Mouse (Mus musculus): ENCODE data around the gene Slc39a11. TPM values are rescaled to one million over a fixed set of nuclear protein-coding genes. Genes with fewer than 3 reads are reported as not detected.
"Not testable (repeated sequence)": the region's sequence is repeated elsewhere in the genome, so short reads cannot be mapped to it uniquely, and the experiment has no call there.

Gene Slc39a11
- total RNA-seq, 4 experiments from 2014 or later, result 2.1 to 2.6 (median 2.2) TPM

- no peak for DNase-seq (ENCODE audit: low spot score in 2 of 2)
Observed at GRCm38 (mm10) chr11:113600526-113601245, 49.2 kb downstream of the Slc39a11 start.

GRCm38 (mm10) chr11:113597632-113598031 is 52.2 kb downstream of the Slc39a11 start:
- no peak for DNase-seq (ENCODE audit: low spot score in 2 of 2)

DNA sequence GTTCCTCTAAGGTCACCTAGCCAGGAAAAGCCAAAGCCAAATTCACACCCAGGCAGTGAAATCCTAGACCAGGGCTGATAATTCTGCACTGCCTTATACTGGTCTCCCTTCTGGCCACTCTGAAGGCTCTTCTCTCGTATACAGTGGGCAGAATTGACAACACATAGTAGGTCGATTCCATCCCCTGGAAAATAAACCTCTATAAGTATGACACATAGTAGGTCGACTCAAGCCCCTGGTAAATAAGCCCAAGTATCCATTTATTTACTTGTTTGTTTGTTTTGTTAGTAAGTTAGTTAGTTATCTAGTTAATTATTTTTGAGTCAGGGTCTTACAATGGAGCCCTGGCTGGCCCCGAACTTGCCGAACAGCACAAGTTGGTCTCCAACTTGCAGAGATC is 54.7 kb downstream of the Slc39a11 start:
- no peak for DNase-seq (ENCODE audit: low spot score in 2 of 2)

DNA sequence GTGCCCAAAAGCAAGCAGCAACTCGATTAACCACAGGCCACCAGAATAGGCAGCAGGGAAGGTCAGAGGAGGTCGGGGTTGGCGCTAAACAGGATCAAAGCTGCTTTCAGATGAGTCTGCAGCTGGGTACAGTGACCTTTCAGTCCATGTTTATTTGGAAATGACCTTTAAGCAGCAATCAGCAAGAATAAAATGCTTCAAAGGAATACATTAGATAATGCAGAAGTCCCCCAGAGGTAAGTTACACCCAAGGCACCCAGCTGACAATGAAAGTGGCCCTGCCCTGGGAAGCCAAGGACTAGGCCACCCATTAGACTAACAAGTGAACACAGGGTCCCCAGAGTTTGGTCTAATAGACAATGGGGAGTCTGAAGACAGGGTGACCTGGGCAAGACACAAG is 60.9 kb downstream of the Slc39a11 start:
- DNase-seq (ENCODE audit: low spot score in 2 of 2), result no peak

DNA sequence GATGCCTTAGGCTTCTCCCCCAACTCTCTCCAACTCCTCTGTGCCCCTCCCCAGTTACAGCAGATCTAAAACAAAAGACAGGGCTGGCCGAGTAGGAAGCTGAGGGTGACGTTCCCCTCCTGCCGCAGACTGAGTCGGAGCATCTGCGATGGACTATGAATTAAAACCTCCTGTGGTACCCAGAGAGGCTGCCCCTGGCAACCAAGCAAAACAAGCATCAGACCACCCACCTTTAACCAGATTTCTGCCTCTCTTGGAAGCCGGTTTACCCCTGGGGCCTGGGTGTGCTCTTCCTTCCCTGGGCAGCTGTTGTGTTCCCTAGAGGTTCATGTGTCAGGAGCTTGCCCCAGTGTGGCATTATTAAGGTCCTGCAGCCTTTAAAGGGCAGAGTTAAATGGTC is 63.5 kb downstream of the Slc39a11 start:
- no peak for DNase-seq (ENCODE audit: low spot score in 2 of 2)

- DNase-seq (ENCODE audit: low spot score in 2 of 2), result no peak
Observed at GRCm38 (mm10) chr11:113583879-113584661, 65.8 kb downstream of the Slc39a11 start.

DNA sequence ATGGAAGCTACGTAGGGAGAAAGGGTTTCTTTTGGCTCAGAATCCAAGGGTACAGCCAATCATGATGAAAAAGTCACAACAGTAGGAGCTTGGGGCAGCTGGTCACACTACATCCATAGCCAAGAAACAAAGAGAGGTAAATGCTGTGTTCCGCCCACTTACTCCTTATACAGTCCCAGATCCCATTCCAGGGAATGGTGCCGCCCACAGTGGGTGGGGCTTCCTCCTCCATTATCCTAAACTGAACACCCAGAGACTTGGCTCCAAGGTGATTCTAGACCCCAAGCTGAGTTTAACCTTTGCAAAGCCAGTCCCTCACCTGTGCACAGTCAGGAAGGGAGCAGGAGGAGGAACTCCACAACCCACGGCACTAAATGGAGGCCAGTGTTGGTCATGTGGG is 72.7 kb downstream of the Slc39a11 start:
- DNase-seq (ENCODE audit: low spot score in 2 of 2), result no peak

GRCm38 (mm10) chr11:113572641-113573040 is 77.2 kb downstream of the Slc39a11 start:
- DNase-seq (ENCODE audit: low spot score in 2 of 2), result no peak

- DNase-seq (ENCODE audit: low spot score in 2 of 2), result no peak
Observed at GRCm38 (mm10) chr11:113571616-113572015, 78.3 kb downstream of the Slc39a11 start.

GRCm38 (mm10) chr11:113568999-113569398 is 80.9 kb downstream of the Slc39a11 start:
- DNase-seq (ENCODE audit: low spot score in 2 of 2), result no peak

DNA sequence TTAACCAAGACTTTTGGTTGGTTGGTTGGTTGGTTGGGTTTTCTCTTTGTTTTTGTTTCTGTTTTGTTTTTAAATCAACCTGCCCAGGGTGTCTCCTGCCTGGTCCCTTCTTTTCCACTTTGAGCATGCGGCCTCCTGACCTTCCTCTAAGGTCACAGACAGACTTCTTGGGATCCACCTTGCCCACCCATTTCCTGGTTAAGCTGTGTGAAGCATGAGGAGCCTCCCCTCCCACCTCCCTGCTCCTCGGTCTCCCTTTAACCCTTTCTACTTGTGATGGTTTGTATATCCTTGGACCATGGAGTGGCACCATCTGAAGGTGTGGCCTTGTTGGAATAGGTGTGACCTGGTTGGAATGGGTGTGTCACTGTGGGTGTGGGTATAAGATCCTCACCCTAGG is 82.0 kb downstream of the Slc39a11 start:
- not testable (repeated sequence) for DNase-seq (ENCODE audit: low spot score in 2 of 2)

- peak; percentile 47 to 57 for DNase-seq (ENCODE audit: low spot score in 2 of 2)
Observed at GRCm38 (mm10) chr11:113565006-113565995, 84.6 kb downstream of the Slc39a11 start.

DNA sequence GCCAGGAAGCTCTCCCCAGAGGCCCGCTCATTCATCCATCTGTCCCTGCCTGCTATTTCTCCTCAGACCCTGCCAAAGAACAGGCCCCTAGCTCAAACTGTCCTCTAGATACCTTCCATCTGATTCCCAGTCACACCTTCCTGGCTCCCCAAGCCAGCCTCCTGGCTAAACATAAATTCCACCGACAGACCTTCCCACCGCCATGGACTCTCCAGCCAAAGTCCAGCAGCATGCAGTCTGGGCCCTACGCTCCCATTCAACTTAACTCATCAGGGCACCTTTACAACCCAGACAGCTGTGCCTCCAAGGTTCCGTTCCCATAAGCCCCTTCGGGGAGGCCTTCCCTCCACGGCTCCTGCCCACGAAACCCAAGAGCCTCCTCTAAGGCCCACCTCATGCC is 87.6 kb downstream of the Slc39a11 start:
- no peak for DNase-seq (ENCODE audit: low spot score in 2 of 2)

GRCm38 (mm10) chr11:113560150-113560549 is 89.7 kb downstream of the Slc39a11 start:
- DNase-seq (ENCODE audit: low spot score in 2 of 2), result no peak

GRCm38 (mm10) chr11:113558505-113558904 is 91.4 kb downstream of the Slc39a11 start:
- no peak for DNase-seq (ENCODE audit: low spot score in 2 of 2)

DNA sequence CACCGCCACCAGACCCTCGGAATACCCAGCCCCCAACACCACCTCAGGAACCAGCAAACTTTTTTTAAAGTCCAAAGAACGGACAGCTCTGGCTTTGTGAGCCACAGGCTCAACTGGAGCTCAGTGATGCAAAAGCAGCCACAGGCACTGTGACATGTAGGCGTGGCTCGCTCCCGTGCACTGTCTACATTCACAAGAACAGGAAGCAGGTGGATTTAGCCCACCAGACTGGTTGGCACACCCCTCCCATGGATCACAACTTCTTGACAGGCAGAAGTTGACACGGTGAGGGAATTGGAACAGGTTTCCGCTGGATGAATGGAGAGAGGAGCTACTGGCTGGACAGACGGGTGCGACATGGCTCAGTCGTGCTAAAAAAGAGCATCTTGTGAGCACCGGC is 93.7 kb downstream of the Slc39a11 start:
- no peak for DNase-seq (ENCODE audit: low spot score in 2 of 2)

DNA sequence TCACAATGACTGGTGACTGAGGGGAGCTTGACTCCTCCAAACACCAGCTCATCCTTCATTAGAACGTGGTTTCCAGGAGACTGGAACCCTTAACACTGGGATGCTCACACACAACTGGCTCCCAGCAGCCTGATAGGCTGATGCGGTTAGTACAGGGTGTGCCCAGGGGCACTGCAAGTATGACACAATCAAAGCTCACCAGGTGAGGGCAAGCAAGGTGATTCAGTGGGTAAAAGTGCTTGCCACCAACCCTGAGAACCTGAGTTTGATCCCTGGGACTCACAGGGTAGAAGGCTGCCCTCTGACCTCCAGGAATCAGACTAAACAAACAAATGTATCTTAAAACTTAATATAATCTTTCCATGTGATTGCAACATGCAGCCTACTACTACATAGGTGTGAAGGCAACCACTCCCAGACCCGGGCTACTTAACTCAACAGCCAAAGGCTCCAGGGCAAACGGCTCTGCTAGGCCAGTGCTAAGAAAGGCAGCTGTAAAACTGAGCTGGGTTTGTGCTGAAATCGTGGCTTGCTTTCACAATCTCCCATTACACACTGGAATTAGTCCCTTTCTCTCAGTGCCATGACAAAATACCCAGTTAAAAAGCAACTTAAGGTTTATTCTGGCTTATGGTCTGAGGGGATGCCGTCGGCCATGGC is 95.0 kb downstream of the Slc39a11 start:
- no peak for DNase-seq (ENCODE audit: low spot score in 2 of 2)

- DNase-seq (ENCODE audit: low spot score in 2 of 2), result no peak
Observed at GRCm38 (mm10) chr11:113554194-113554593, 95.7 kb downstream of the Slc39a11 start.

DNA sequence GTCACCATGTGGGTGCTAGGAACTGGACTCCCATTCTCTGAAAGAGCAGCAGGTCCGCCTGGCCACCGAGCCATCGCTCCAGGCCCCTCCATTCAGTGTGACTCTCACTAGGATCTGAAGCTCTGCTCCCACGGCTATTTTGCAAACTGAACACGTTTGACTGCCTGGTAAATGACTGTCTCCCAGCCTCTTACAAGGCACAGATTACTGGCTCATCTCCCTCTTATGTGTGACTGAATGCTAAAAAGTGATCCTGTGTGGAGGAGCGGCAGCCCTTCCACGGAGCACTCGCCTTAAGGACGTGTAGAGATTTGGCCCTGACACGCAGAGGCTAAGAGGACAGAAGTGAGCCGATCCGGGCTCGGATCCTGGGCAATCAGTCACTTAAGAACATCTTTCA is 96.3 kb downstream of the Slc39a11 start:
- DNase-seq (ENCODE audit: low spot score in 2 of 2), result no peak

DNA sequence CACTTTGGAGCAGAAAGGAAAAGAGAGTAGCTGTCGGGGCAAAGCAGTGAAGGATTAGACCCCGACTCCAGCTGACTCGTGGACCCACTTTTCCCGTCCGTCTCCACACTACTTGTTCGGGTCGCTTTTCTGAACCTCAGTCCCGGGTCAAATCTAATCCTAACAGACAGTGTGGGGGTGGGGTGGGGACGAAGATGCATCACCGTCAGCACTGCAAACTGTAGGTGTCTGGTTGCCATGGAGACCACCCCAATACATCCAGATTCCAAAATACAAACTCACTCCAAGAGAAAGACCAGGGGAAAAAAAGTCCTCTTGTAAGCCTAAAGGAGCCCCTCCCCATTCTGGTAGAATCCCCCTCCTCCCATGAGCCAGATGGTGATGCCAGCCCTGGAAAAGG is 97.3 kb downstream of the Slc39a11 start:
- DNase-seq (ENCODE audit: low spot score in 2 of 2), result no peak
